Mouse (Mus musculus): Measurements from ENCODE around the gene Mpp1.
A peak's percentile ranks its signal among the peaks of the same experiment; 100 is the strongest.

DNA sequence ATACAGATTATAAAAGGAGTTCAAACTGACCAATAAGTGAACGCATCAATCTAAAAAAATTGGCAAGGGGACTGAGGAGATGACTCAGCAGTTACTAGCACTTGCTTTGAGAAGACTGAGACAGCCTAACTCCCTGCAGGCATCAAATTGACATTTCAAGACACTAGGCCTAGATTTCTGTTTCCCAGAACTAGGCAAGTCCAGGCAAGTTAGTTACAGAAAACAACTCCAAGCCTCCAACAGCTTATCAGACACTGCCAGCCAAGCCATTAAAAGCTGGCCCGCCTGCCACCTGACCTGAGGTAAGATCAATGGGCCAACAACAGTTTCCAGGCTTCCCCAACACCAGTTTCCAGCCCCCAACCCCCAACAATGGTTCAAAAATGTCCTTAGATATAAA lies 6.9 kb upstream of the Mpp1 start:
- peak; percentile 58; the same call in 1 of the 2 replicates for TF ChIP-seq TAL1 (conservative IDR thresholded peaks at IDR 0.05; ENCODE audit: low read depth, low read length)
- no peak for TF ChIP-seq GATA2 (IDR thresholded peaks at IDR 0.05; ENCODE audit: borderline replicate concordance, low read depth, low read length)
- TF ChIP-seq CTCF (IDR thresholded peaks at IDR 0.05; ENCODE audit: low read depth, low read length), result no peak
